Mouse (Mus musculus) lung, embryonic 14.5 days (tissue): ENCODE results near the gene Aspm. TPM values are rescaled to one million over a fixed set of nuclear protein-coding genes. Genes with fewer than 3 reads are reported as not detected.

Source experiments
- ATAC-seq: fragments of 200-750 bp; cut with Nextera tagmentation; 2 replicates; pipeline ENCODE4 v1.8.0; 2017; ENCODE audit warnings: mild to moderate bottlenecking, moderate TSS enrichment, moderate library complexity; ENCODE audit not compliant: insufficient read depth
- DNase-seq: peaks from one replicate; pipeline ENCODE4 v3.0.0-alpha.2; 2015
- H3K27ac ChIP-seq: fragments of 300-500 bp; sonication (generic); 2 replicates; pipeline ENCODE4 v1.5.1; 2014; ENCODE audit warnings: low read depth, mild to moderate bottlenecking, moderate library complexity
- H3K27me3 ChIP-seq: fragments of 300-500 bp; sonication (generic); 2 replicates; pipeline ENCODE4 v1.6.1; 2014; ENCODE audit warnings: low read length, control low read depth; ENCODE audit not compliant: insufficient read depth
- H3K36me3 ChIP-seq: fragments of 300-500 bp; sonication (generic); 2 replicates; pipeline ENCODE4 v1.6.1; 2014; ENCODE audit warnings: control low read depth; ENCODE audit not compliant: insufficient read depth
- H3K4me1 ChIP-seq: fragments of 300-500 bp; sonication (generic); 2 replicates; pipeline ENCODE4 v1.6.1; 2014; ENCODE audit warnings: antibody characterized with exemption, control low read depth; ENCODE audit not compliant: insufficient read depth
- H3K4me2 ChIP-seq: fragments of 300-500 bp; sonication (generic); 2 replicates; pipeline ENCODE4 v1.6.1; 2014; ENCODE audit warnings: mild to moderate bottlenecking
- H3K4me3 ChIP-seq: fragments of 300-500 bp; sonication (generic); 2 replicates; pipeline ENCODE4 v1.5.1; 2014; ENCODE audit warnings: low read depth, low read length
- H3K9ac ChIP-seq: fragments of 300-500 bp; sonication (generic); 2 replicates; pipeline ENCODE4 v1.6.1; 2014
- H3K9me3 ChIP-seq: fragments of 300-500 bp; sonication (generic); 2 replicates; pipeline ENCODE4 v1.6.1; 2016; ENCODE audit warnings: low read depth, low read length, control low read depth
- CTCF ChIP-seq: IDR thresholded peaks from 2 replicates; pipeline ENCODE4 v1.5.1; 2016; ENCODE audit warnings: antibody characterized with exemption, low read depth
- WGBS: fragments of 180-500 bp; shearing (Covaris S2); extraction: QIAGEN DNeasy Blood & Tissue Kit; methylation state at CpG from one replicate; pipeline ENCODE4 v1.1.7; 2014; 5-methylcytosine and 5-hydroxymethylcytosine counted together
- polyA plus RNA-seq: library from polyadenylated mRNA; unstranded; fragments of >200 nt; fragmentation: Nextera tagmentation; extraction: Ambion mirVana; gene quantifications from 2 replicates; pipeline ENCODE4 v1.2.1, GENCODE M21; 2014

Gene Aspm
- polyA plus RNA-seq, 1 experiment from 2014 or later = 25.4 TPM

- 76% methylated on average over 3 of the region's 3 CpGs for WGBS
- Histone ChIP-seq H3K9me3 (no peaks in the 10 kb centered on the region), H3K4me1 (no peaks in the 10 kb centered on the region)
These were observed 46.7 kb downstream of the Aspm start, which contains the start of gene F13b for GRCm38 (mm10) chr1:139501258-139501752. Gene F13b (plus strand): TSS chr1:139501702.

DNA sequence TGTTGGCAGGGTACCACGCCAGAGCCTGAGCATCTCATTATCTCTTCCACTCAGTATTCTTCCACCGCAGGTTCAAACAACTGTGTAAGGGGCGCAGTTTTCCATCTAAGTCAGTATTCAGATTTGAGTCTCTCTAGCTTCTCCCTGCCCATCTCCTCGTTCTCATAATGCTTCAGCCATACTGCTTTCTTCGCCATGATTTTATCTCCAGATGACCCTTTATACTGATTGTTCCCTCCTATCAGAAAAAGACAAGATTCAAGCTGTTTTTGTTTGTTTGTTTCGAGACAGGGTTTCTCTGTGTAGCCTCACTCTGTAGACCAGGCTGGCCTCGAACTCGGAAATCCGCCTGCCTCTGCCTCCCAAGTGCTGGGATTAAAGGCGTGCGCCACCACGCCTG lies 60.0 kb downstream of the Aspm start:
- TF ChIP-seq CTCF = no peak
- no peak for ATAC-seq

More at GRCm38 (mm10) chr1:139501258-139501752, 46.7 kb downstream of the Aspm start, which contains the start of gene F13b:
- no peaks in the 10 kb centered on the region for H3K27me3 ChIP-seq
- DNase-seq (no peak), ATAC-seq (no peak)
- no peak within 1 kb of the TSS for H3K27ac ChIP-seq
- H3K4me3 ChIP-seq = no peak within 1 kb of the TSS
- H3K4me2 ChIP-seq = no peak within 1 kb of the TSS
- TF ChIP-seq CTCF = no peak
- H3K36me3 ChIP-seq = no peaks in the 10 kb centered on the region
- H3K9ac ChIP-seq = no peak within 1 kb of the TSS

More for the DNA sequence above, 60.0 kb downstream of the Aspm start:
- Histone ChIP-seq H3K27ac (no peak overlapping the region), H3K4me1 (no peaks in the 10 kb centered on the region), H3K4me3 (no peak overlapping the region), H3K4me2 (no peak overlapping the region), H3K27me3 (no peaks in the 10 kb centered on the region), H3K36me3 (no peaks in the 10 kb centered on the region), H3K9me3 (no peaks in the 10 kb centered on the region), H3K9ac (no peak overlapping the region)
- no peak for DNase-seq
- 80% methylated on average over 12 of the region's 12 CpGs for WGBS

Other genes starting within 250 kb of the Aspm start
- not detected in 2 replicates for gene Crb1, start 77.7 kb upstream of the Aspm start, polyA plus RNA-seq
- gene Zbtb41, start 32.5 kb upstream of the Aspm start, polyA plus RNA-seq = 14.4 and 15.7 TPM in 2 replicates
- not detected in 2 replicates for gene F13b, start 46.9 kb downstream of the Aspm start, polyA plus RNA-seq
- not detected in 2 replicates for gene Cfhr1, start 105.5 kb downstream of the Aspm start, polyA plus RNA-seq